Mouse (Mus musculus) embryonic fibroblast, embryonic 13.5 days (primary cell): ENCODE data around the gene Gm16867.
"Not testable (repeated sequence)": the region's sequence is repeated elsewhere in the genome, so short reads cannot be mapped to it uniquely, and the experiment has no call there.

ENCODE experiments used
- CTCF ChIP-seq: IDR thresholded peaks from 2 replicates; pipeline ENCODE4 v1.5.1; 2011; ENCODE audit warnings: mild to moderate bottlenecking, control low read depth, low read length, moderate library complexity, borderline replicate concordance; ENCODE audit not compliant: insufficient read depth
- POLR2A ChIP-seq: IDR thresholded peaks from 2 replicates; pipeline ENCODE4 v1.6.1; 2011; ENCODE audit warnings: low read depth, mild to moderate bottlenecking, control low read depth, low read length, moderate library complexity

GRCm38 (mm10) chr14:69494946-69495345 is 8.2 kb downstream of the Gm16867 start:
- not testable (repeated sequence) for TF ChIP-seq POLR2A, CTCF
